Mouse (Mus musculus): ENCODE data around the gene B9d2. TPM values are rescaled to one million over a fixed set of nuclear protein-coding genes. Genes with fewer than 3 reads are reported as not detected.

Gene B9d2
- polyA plus RNA-seq, 1 experiment from 2014 or later, result 34.8 TPM

- Histone ChIP-seq H3K9me3 (no peaks in the 10 kb centered on the region), H3K36me3 (no peaks in the 10 kb centered on the region), H3K27me3 (replicated peaks) (peaks cover 33% of the 10 kb centered on the region), H3K4me2 (replicated peaks) (no peak overlapping the region), H3K27ac (no peak overlapping the region), H3K4me1 (peaks cover 7% of the 10 kb centered on the region; the same call in 1 of the 2 replicates), H3K9ac (no peak overlapping the region), H3K4me3 (no peak overlapping the region)
- no peak for ATAC-seq (ENCODE audit: low FRiP score, low read depth)
- 63% methylated on average over 15 of the region's 15 CpGs for WGBS
Observed at GRCm38 (mm10) chr7:25676085-25676781, 4.3 kb upstream of the B9d2 start.

- H3K27ac ChIP-seq, result peak overlapping the region; percentile 22; the same call in 1 of the 2 replicates
Observed at GRCm38 (mm10) chr7:25677013-25677412, 3.6 kb upstream of the B9d2 start.

GRCm38 (mm10) chr7:25679971-25680370 lies 609 bp upstream of the B9d2 start:
- Histone ChIP-seq H3K4me1 (peaks cover 10% of the 10 kb centered on the region; the same call in 1 of the 2 replicates), H3K4me3 (0 out of 2 replicates have a peak overlapping the region, but pooled peaks have one; percentile 48), H3K27me3 (replicated peaks) (peaks cover 9% of the 10 kb centered on the region), H3K4me2 (replicated peaks) (peak overlapping the region; percentile 57), H3K27ac (no peak overlapping the region), H3K36me3 (no peaks in the 10 kb centered on the region), H3K9ac (0 out of 2 replicates have a peak overlapping the region, but pooled peaks have one; percentile 30), H3K9me3 (no peaks in the 10 kb centered on the region)
- WGBS, result 11% methylated on average over 6 of the region's 6 CpGs
- ATAC-seq (ENCODE audit: low FRiP score, low read depth), result no peak

More at GRCm38 (mm10) chr7:25677013-25677412, 3.6 kb upstream of the B9d2 start:
- no peak overlapping the region for H3K4me2 ChIP-seq (replicated peaks)
- WGBS, result 88% methylated on average over 7 of the region's 7 CpGs
- no peaks in the 10 kb centered on the region for H3K36me3 ChIP-seq
- peaks cover 10% of the 10 kb centered on the region; the same call in 1 of the 2 replicates for H3K4me1 ChIP-seq
- no peak for ATAC-seq (ENCODE audit: low FRiP score, low read depth)
- H3K27me3 ChIP-seq (replicated peaks), result peaks cover 33% of the 10 kb centered on the region
- H3K9ac ChIP-seq, result no peak overlapping the region
- H3K4me3 ChIP-seq, result no peak overlapping the region
- H3K9me3 ChIP-seq, result no peaks in the 10 kb centered on the region

GRCm38 (mm10) chr7:25681341-25682231 lies 1.0 kb downstream of the B9d2 start:
- H3K9me3 ChIP-seq, result no peaks in the 10 kb centered on the region
- H3K4me3 ChIP-seq, result peak overlapping the region; percentile 48; the same call in 1 of the 2 replicates
- peaks cover 15% of the 10 kb centered on the region for H3K4me1 ChIP-seq
- no peak overlapping the region for H3K9ac ChIP-seq
- no peaks in the 10 kb centered on the region for H3K36me3 ChIP-seq
- WGBS, result 65% methylated on average over 15 of the region's 15 CpGs
- peaks cover 16% of the 10 kb centered on the region for H3K27me3 ChIP-seq (replicated peaks)
- H3K27ac ChIP-seq, result no peak overlapping the region
- H3K4me2 ChIP-seq (replicated peaks), result peak overlapping the region; percentile 57
- ATAC-seq (ENCODE audit: low FRiP score, low read depth), result peak; percentile 19

GRCm38 (mm10) chr7:25683474-25684180 lies 3.0 kb downstream of the B9d2 start:
- no peak overlapping the region for H3K27ac ChIP-seq
- no peak overlapping the region for H3K9ac ChIP-seq
- H3K27me3 ChIP-seq (replicated peaks), result peaks cover 37% of the 10 kb centered on the region
- no peaks in the 10 kb centered on the region for H3K36me3 ChIP-seq
- no peak for ATAC-seq (ENCODE audit: low FRiP score, low read depth)
- peaks cover 34% of the 10 kb centered on the region for H3K4me1 ChIP-seq
- no peak overlapping the region for H3K4me3 ChIP-seq
- no peak overlapping the region for H3K4me2 ChIP-seq (replicated peaks)
- 68% methylated on average over 7 of the region's 7 CpGs for WGBS
- H3K9me3 ChIP-seq, result no peaks in the 10 kb centered on the region

- H3K9ac ChIP-seq, result no peak overlapping the region
- H3K4me3 ChIP-seq, result no peak overlapping the region
- H3K27ac ChIP-seq, result no peak overlapping the region
- no peak for ATAC-seq (ENCODE audit: low FRiP score, low read depth)
- H3K4me1 ChIP-seq, result peaks cover 42% of the 10 kb centered on the region
- H3K27me3 ChIP-seq (replicated peaks), result peaks cover 47% of the 10 kb centered on the region
- H3K4me2 ChIP-seq (replicated peaks), result no peak overlapping the region
- 83% methylated on average over 6 of the region's 6 CpGs for WGBS
- H3K36me3 ChIP-seq, result no peaks in the 10 kb centered on the region
- H3K9me3 ChIP-seq, result no peaks in the 10 kb centered on the region
Observed at GRCm38 (mm10) chr7:25684659-25685058, 4.1 kb downstream of the B9d2 start.

DNA sequence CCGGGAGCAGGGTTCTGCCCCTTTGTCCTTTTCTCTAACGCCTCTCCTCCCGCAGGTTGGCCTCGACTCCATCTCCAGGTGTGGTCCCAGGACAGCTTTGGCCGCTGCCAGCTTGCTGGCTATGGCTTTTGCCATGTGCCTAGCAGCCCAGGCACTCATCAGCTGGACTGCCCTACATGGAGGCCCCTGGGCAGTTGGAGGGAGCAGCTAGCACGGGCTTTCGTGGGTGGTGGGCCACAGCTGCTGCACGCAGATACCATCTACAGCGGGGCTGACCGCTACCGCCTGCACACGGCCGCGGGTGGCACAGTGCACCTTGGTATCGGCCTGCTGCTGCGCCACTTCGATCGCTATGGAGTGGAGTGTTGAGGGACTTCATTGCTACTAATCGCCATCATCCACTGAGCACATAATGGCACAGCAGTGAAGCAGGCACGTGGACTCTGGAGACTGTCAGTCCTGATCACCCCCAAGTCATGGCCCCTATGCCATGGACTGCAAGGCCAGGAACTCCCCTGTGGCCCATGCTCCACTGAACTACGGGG lies 5.4 kb downstream of the B9d2 start:
- Histone ChIP-seq H3K4me2 (replicated peaks) (peak overlapping the region; percentile 79), H3K27me3 (replicated peaks) (peaks cover 60% of the 10 kb centered on the region), H3K27ac (no peak overlapping the region), H3K9ac (no peak overlapping the region), H3K4me3 (no peak overlapping the region), H3K4me1 (peaks cover 36% of the 10 kb centered on the region), H3K9me3 (no peaks in the 10 kb centered on the region), H3K36me3 (no peaks in the 10 kb centered on the region)
- WGBS, result 68% methylated on average over 21 of the region's 21 CpGs
- ATAC-seq (ENCODE audit: low FRiP score, low read depth), result no peak

DNA sequence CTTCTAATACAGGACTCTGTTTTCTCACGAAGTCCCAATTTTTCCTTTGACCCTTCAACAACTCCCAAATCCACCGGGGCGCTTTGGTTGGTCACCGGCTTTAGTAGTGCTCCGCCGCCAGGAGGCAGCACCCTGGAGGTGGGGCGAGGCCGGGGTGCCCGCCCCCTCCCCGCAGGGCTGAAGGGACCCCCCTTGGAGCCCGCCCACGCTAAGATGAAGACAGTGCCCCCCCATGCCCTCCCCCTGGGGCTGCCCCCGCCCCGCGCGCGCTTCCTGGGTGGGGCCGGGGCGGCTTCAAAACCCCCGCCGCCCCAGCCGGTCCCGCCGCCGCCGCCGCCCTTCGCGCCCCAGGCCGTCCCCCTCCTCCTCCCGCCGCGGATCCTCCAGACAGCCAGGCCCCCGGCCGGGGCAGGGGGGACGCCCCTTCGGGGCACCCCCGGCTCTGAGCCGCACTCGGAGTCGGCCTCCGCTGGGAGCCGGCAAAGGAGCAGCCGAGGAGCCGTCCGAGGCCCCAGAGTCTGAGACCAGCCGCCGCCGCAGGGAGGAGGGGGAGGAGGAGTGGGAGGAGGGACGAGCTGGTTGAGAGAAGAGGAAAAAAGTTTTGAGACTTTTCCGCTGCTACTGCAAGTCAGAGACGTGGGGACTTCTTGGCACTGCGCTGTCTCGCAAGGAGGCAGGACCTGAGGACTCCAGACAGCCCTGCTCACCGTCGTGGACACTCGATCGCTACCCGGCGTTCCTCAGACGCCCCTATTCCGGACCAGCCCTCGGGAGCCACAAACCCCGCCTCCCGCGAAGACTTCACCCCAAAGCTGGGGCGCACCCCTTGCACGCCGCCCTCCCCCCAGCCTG lies 6.3 kb downstream of the B9d2 start, which contains the start of gene Tgfb1:
Gene Tgfb1, plus strand, starts transcription at position 323 of the 852 bp plus-strand sequence.
- H3K36me3 ChIP-seq, result no peaks in the 10 kb centered on the region
- peaks cover 32% of the 10 kb centered on the region for H3K4me1 ChIP-seq
- 2% methylated on average over 64 of the region's 69 CpGs for WGBS
- peak within 1 kb of the TSS; percentile 45 for H3K4me3 ChIP-seq
- no peak within 1 kb of the TSS for H3K27ac ChIP-seq
- no peaks in the 10 kb centered on the region for H3K9me3 ChIP-seq
- H3K9ac ChIP-seq, result peak within 1 kb of the TSS; percentile 54
- H3K27me3 ChIP-seq (replicated peaks), result peaks cover 61% of the 10 kb centered on the region
- no peak for ATAC-seq (ENCODE audit: low FRiP score, low read depth)
- peak within 1 kb of the TSS; percentile 79 for H3K4me2 ChIP-seq (replicated peaks)

DNA sequence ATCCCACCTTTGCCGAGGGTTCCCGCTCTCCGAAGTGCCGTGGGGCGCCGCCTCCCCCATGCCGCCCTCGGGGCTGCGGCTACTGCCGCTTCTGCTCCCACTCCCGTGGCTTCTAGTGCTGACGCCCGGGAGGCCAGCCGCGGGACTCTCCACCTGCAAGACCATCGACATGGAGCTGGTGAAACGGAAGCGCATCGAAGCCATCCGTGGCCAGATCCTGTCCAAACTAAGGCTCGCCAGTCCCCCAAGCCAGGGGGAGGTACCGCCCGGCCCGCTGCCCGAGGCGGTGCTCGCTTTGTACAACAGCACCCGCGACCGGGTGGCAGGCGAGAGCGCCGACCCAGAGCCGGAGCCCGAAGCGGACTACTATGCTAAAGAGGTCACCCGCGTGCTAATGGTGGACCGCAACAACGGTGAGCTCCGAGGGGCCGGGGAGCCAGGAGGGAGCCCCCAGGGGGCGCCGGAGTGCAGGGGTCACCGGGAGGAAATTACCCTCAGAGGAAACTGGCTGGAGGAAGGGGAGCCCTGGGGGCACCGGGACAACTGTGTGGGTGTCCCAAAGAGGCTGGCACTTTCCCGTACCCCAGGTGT lies 7.3 kb downstream of the B9d2 start:
- H3K4me1 ChIP-seq, result peaks cover 32% of the 10 kb centered on the region
- H3K27me3 ChIP-seq (replicated peaks), result peaks cover 65% of the 10 kb centered on the region
- H3K4me3 ChIP-seq, result peak overlapping the region; percentile 45
- no peak for ATAC-seq (ENCODE audit: low FRiP score, low read depth)
- H3K27ac ChIP-seq, result no peak overlapping the region
- peak overlapping the region; percentile 79 for H3K4me2 ChIP-seq (replicated peaks)
- under 1% methylated on average over 47 of the region's 47 CpGs for WGBS
- H3K9me3 ChIP-seq, result no peaks in the 10 kb centered on the region
- peak overlapping the region; percentile 51 for H3K9ac ChIP-seq
- no peaks in the 10 kb centered on the region for H3K36me3 ChIP-seq

- peaks cover 32% of the 10 kb centered on the region for H3K4me1 ChIP-seq
- H3K36me3 ChIP-seq, result no peaks in the 10 kb centered on the region
- H3K27ac ChIP-seq, result no peak overlapping the region
- H3K9ac ChIP-seq, result peak overlapping the region; percentile 47
- H3K4me2 ChIP-seq (replicated peaks), result peak overlapping the region; percentile 79
- ATAC-seq (ENCODE audit: low FRiP score, low read depth), result no peak
- H3K4me3 ChIP-seq, result peak overlapping the region; percentile 45
- peaks cover 65% of the 10 kb centered on the region for H3K27me3 ChIP-seq (replicated peaks)
- WGBS, result under 1% methylated on average over 51 of the region's 52 CpGs
- no peaks in the 10 kb centered on the region for H3K9me3 ChIP-seq
Observed at GRCm38 (mm10) chr7:25688810-25689586, 8.4 kb downstream of the B9d2 start.
